Mouse (Mus musculus): ENCODE measurements around the gene Klhl22. TPM values are rescaled to one million over a fixed set of nuclear protein-coding genes. Genes with fewer than 3 reads are reported as not detected.
"Not testable (repeated sequence)": the region's sequence is repeated elsewhere in the genome, so short reads cannot be mapped to it uniquely, and the experiment has no call there.

The Klhl22 gene
- 16.0 and 23.1 TPM in 2 replicates for total RNA-seq (2017)

- peak; percentile 55 to 71; a peak in 3 of 4 replicates for ATAC-seq (replicated peaks in 1 of 2; ENCODE audit: insufficient read depth in 1 of 2, low FRiP score in 2 of 2, low TSS enrichment in 1 of 2, low read depth in 1 of 2, poor library complexity in 2 of 2, severe bottlenecking in 2 of 2)
Observed at GRCm38 (mm10) chr16:17759344-17759773, at the start of gene Klhl22. TSS of gene Klhl22 (plus strand) at chr16:17759618.

GRCm38 (mm10) chr16:17717791-17718190 is 41.6 kb upstream of the Klhl22 start:
- ATAC-seq (replicated peaks in 1 of 2; ENCODE audit: insufficient read depth in 1 of 2, low FRiP score in 2 of 2, low TSS enrichment in 1 of 2, low read depth in 1 of 2, poor library complexity in 2 of 2, severe bottlenecking in 2 of 2) = no peak

DNA sequence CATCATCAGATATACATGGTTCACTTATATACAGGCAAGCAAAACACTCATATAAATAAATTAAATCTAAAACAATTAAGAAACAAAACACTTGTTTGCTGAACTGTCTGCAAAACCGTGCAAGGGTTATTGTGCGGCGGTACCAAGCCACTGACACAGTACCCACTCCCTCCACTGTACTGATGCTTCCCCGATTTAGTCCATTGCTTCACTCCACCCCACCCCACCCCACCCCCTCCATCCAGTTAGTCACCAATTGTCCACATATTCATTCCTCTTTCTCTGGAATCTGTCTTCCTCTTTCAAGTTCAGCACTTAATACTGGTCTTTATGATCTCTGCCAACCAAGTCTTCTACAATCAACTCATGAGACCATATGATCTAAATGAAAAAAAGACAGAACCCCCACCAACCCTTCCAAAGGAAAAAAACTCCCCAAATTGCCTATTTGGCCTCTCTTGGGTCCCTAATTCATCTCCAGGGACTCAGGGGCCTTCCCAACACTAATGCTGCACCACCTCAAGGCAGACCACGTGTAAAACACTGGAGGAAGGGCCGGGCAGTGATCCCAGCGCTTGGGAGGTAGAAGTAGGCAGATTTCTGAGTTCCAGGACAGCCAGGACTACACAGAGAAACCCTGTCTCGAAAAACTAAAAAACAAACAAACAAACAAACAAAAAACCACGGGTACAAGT is 38.2 kb upstream of the Klhl22 start:
- ATAC-seq (replicated peaks in 1 of 2; ENCODE audit: insufficient read depth in 1 of 2, low FRiP score in 2 of 2, low TSS enrichment in 1 of 2, low read depth in 1 of 2, poor library complexity in 2 of 2, severe bottlenecking in 2 of 2) = no peak

GRCm38 (mm10) chr16:17721822-17722460 is 37.5 kb upstream of the Klhl22 start:
- no peak for ATAC-seq (replicated peaks in 1 of 2; ENCODE audit: insufficient read depth in 1 of 2, low FRiP score in 2 of 2, low TSS enrichment in 1 of 2, low read depth in 1 of 2, poor library complexity in 2 of 2, severe bottlenecking in 2 of 2)

- peak; percentile 84 to 88 for ATAC-seq (replicated peaks in 1 of 2; ENCODE audit: insufficient read depth in 1 of 2, low FRiP score in 2 of 2, low TSS enrichment in 1 of 2, low read depth in 1 of 2, poor library complexity in 2 of 2, severe bottlenecking in 2 of 2)
Observed at GRCm38 (mm10) chr16:17722461-17723324, 36.7 kb upstream of the Klhl22 start.

DNA sequence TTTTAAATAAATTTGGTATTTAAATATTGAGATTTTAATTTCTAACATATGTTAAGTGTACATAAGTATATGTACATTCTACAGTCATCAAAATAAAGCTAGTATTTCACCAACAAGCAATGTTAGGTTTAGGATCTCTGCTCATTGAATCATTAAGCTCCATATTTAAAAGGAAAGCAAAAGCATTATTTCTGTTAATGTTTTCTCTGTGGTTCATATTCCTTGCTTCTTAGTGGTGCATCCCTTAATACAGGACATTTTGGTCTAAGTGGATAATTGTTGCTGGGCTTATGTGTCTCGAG is 36.1 kb upstream of the Klhl22 start:
- no peak for ATAC-seq (replicated peaks in 1 of 2; ENCODE audit: insufficient read depth in 1 of 2, low FRiP score in 2 of 2, low TSS enrichment in 1 of 2, low read depth in 1 of 2, poor library complexity in 2 of 2, severe bottlenecking in 2 of 2)

- ATAC-seq (replicated peaks in 1 of 2; ENCODE audit: insufficient read depth in 1 of 2, low FRiP score in 2 of 2, low TSS enrichment in 1 of 2, low read depth in 1 of 2, poor library complexity in 2 of 2, severe bottlenecking in 2 of 2) = no peak
Observed at GRCm38 (mm10) chr16:17724448-17724847, 35.0 kb upstream of the Klhl22 start.

GRCm38 (mm10) chr16:17727179-17727861 is 32.1 kb upstream of the Klhl22 start:
- peak; percentile 89 to 92 for ATAC-seq (replicated peaks in 1 of 2; ENCODE audit: insufficient read depth in 1 of 2, low FRiP score in 2 of 2, low TSS enrichment in 1 of 2, low read depth in 1 of 2, poor library complexity in 2 of 2, severe bottlenecking in 2 of 2)

DNA sequence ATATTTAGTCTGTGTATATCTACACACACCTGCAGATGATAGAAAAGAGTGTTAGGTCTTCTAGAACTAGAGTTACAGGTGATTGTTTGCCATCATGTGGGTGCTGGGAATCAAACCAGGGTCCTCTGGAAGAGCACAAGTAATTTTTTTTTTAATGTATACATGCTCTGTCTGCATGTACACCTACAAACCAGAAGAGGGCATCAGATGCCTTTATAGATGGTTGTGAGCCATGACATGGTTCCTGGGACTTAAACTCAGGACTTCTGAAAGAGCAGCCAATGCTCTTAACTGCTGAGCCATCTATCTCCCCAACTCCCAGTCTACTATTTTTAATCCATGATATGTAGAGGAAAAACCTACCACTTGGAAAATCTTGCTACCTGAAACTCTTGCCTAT is 29.4 kb upstream of the Klhl22 start:
- ATAC-seq (replicated peaks in 1 of 2; ENCODE audit: insufficient read depth in 1 of 2, low FRiP score in 2 of 2, low TSS enrichment in 1 of 2, low read depth in 1 of 2, poor library complexity in 2 of 2, severe bottlenecking in 2 of 2) = no peak

GRCm38 (mm10) chr16:17732021-17732420 is 27.4 kb upstream of the Klhl22 start:
- ATAC-seq (replicated peaks in 1 of 2; ENCODE audit: insufficient read depth in 1 of 2, low FRiP score in 2 of 2, low TSS enrichment in 1 of 2, low read depth in 1 of 2, poor library complexity in 2 of 2, severe bottlenecking in 2 of 2) = no peak

GRCm38 (mm10) chr16:17732431-17732830 is 27.0 kb upstream of the Klhl22 start:
- no peak for ATAC-seq (replicated peaks in 1 of 2; ENCODE audit: insufficient read depth in 1 of 2, low FRiP score in 2 of 2, low TSS enrichment in 1 of 2, low read depth in 1 of 2, poor library complexity in 2 of 2, severe bottlenecking in 2 of 2)

GRCm38 (mm10) chr16:17732841-17733340 is 26.5 kb upstream of the Klhl22 start, which contains the start of gene Med15:
TSS of gene Med15 (minus strand) at chr16:17732891.
- ATAC-seq (replicated peaks in 1 of 2; ENCODE audit: insufficient read depth in 1 of 2, low FRiP score in 2 of 2, low TSS enrichment in 1 of 2, low read depth in 1 of 2, poor library complexity in 2 of 2, severe bottlenecking in 2 of 2) = no peak

DNA sequence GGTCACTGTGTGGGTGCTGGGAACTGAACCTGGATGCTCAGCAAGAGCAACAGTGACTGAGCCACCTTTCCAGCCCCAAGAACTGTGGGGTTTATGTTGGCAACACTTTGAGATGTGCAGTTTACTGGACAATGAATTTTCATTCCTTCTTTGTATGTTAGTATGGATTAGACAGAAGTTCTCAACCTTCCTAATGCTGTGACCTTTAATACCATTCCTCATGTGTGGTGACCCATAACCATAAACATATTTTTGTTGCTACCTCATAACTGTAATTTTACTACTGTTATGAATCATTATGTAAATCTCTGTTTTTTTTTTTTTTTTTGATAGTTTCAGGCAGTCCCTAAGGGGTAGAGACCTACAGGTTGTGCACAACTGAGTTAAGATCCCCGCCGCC is 25.8 kb upstream of the Klhl22 start:
- no peak for ATAC-seq (replicated peaks in 1 of 2; ENCODE audit: insufficient read depth in 1 of 2, low FRiP score in 2 of 2, low TSS enrichment in 1 of 2, low read depth in 1 of 2, poor library complexity in 2 of 2, severe bottlenecking in 2 of 2)

DNA sequence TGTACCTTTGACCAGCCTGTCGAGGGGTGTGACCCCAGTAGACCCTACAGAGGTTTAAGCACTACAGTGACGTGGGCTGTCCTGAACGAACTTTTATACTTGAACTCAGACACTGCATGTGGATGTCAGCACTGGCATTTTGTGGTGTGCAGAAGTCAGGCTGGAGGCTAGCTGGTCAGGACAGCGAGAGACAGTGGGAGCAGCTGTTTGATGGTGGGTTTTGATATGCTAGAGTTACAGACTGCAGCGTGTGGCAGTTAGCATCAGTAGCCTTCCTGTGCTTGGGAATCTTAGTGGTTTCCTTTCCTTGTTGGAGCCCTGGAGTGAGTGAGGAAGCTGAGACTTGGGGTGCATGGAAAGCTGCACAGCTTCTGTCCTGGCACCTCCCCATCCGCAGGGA is 24.5 kb upstream of the Klhl22 start:
- not testable (repeated sequence) for ATAC-seq (replicated peaks in 1 of 2; ENCODE audit: insufficient read depth in 1 of 2, low FRiP score in 2 of 2, low TSS enrichment in 1 of 2, low read depth in 1 of 2, poor library complexity in 2 of 2, severe bottlenecking in 2 of 2)

DNA sequence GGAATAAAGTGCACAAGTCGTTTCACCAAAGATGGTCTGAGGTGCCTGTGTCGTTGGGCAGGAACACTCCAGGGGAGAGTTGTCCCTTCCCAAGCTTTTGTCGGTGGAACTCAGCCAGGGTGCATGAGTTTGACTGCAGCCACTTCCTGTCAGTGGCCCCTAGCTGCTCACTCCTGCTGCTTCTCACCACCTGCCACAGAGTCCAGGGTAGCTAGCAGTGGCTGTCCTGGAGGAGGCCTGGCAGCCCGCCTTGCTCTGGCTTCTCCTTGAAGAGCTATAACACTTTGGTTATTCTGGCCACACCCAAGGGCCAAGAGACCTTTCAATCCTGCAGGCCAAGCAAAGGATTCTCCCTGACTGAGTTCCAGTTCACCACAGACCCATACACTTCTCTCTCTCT is 23.3 kb upstream of the Klhl22 start:
- no peak for ATAC-seq (replicated peaks in 1 of 2; ENCODE audit: insufficient read depth in 1 of 2, low FRiP score in 2 of 2, low TSS enrichment in 1 of 2, low read depth in 1 of 2, poor library complexity in 2 of 2, severe bottlenecking in 2 of 2)

- no peak for ATAC-seq (replicated peaks in 1 of 2; ENCODE audit: insufficient read depth in 1 of 2, low FRiP score in 2 of 2, low TSS enrichment in 1 of 2, low read depth in 1 of 2, poor library complexity in 2 of 2, severe bottlenecking in 2 of 2)
Observed at GRCm38 (mm10) chr16:17740080-17740479, 19.3 kb upstream of the Klhl22 start.

GRCm38 (mm10) chr16:17742810-17743209 is 16.6 kb upstream of the Klhl22 start:
- ATAC-seq (replicated peaks in 1 of 2; ENCODE audit: insufficient read depth in 1 of 2, low FRiP score in 2 of 2, low TSS enrichment in 1 of 2, low read depth in 1 of 2, poor library complexity in 2 of 2, severe bottlenecking in 2 of 2) = no peak

Data from hematopoietic stem cell, adult 5-6 weeks (primary cell).